Mouse (Mus musculus) cerebellum, postnatal 4 days (tissue): ENCODE results near the gene Plb1.

Experiments
- DNase-seq, 2 experiments: peaks; one replicate each; pipeline ENCODE4 v3.0.0; 2022; ENCODE audit warnings: low spot score in 2 of 2, mixed read lengths in 1 of 2

Plb1 gene

DNA sequence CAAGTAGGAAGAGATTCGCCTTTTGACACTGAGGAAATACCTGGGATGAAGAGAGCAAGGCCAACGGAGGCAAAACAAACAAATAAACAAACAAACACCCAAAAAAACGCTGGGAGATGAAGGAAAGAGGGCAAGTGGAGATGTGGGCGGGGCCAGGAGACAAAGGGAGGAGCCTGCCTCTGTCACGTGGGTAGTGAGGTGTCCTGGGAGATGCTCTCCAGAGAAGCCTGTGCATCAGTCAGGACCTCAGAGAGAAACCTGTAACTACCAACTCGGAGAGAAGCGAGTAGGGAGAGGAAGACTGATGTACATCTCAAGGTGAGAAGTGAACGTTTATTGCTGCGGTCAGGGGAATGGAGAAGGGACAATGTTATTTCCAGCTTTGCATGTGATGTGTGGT is at the start of gene Plb1:
TSS of gene Plb1 (plus strand) at position 235 of the 400 bp plus-strand sequence.
- no peak for DNase-seq

DNA sequence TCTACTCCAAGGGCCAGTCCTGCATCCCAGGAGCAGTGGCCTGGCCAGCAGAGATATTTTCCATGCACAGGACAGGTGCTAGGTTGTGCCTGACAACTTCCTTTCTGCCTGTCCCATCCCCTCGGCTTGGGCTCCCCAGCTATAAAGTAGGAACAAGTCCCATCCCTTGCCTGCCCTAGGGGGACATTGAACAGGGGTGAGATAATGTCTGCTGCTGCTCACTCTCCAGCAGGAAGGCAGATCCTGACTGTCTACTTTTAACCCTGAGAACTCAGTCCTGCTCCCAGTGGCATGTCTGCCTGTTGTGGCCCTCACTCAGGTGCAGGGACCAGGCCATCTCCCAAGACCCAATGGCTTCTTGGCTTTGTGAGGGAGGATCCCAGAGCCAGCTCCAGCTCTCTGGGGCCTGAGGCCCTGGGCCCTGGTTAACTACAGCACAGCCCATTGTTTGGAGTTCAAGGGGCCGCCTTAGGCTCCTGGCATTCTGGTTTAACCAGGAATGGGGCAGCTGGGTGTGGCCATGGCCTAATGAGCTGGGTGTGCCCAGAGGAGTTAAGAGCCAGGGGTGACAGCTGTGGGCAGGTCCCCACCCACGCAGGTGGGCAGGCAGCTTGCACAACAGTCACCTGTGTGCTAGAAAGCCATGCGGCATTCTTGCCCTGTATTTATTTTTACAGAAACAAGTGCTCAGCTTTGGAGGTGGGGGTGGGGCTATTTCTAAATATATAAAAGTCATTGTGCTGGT is 49.5 kb upstream of the Plb1 start:
- DNase-seq = no peak

- DNase-seq = no peak
Observed at GRCm38 (mm10) chr5:32187717-32188116, 44.8 kb upstream of the Plb1 start.

DNA sequence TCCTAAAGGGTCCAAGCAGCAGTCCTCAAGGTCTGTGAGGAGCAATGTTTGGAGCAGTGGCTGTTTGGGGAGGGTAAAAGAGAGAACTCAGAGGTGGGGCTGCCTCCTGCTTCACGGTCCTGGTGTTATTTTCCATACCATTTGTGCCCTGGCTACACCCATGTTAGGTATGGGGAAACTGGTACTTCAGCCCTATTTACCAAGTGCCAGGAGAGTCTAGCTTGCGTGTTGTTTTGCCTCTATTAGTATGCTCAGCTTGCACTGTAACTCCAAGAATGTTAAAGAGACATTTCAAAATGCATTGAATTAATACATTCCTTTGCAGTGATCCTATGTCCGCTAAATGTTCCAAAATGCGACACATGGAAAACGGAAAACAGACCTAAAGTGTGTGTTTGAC is 41.2 kb upstream of the Plb1 start:
- DNase-seq = no peak

DNA sequence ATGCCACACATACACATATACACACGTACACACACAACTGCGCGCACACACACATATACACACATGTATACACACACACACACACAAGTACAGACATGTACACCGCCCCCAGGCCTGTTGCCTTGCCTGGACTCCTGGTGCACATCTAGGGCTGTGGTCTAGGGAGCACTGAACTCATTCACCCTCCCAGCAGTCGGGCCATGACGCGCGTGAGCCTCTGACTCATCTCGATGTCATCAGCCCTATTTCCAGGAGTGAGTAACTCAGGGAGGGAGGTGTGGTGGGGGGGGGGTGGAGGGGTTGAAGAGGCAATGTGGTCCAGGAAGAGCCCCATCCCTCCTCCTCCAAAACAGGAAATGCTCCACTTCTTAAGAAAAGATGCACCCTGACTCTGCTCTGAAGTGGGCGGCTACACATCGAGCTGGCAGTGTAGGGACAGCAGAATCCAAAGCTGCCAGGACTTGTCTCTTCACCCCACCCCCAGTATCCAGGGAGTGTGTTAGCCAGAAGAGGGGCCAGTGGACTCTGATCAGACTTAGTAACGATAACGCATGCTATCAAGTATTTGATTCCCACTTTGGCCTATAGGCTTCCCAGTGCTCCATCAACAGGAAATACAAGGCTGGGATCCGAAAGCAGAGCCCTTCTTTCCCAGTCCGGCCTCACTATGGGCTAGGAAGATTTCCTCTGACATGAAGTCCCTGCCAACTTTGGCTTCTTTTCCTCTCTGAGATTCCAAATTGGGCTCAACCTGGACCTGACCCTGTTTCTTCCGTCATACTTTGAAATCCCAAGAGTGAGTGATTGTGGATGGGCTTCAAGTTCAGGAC is 40.3 kb upstream of the Plb1 start:
- no peak for DNase-seq

- DNase-seq = no peak
Observed at GRCm38 (mm10) chr5:32194236-32194635, 38.3 kb upstream of the Plb1 start.

DNA sequence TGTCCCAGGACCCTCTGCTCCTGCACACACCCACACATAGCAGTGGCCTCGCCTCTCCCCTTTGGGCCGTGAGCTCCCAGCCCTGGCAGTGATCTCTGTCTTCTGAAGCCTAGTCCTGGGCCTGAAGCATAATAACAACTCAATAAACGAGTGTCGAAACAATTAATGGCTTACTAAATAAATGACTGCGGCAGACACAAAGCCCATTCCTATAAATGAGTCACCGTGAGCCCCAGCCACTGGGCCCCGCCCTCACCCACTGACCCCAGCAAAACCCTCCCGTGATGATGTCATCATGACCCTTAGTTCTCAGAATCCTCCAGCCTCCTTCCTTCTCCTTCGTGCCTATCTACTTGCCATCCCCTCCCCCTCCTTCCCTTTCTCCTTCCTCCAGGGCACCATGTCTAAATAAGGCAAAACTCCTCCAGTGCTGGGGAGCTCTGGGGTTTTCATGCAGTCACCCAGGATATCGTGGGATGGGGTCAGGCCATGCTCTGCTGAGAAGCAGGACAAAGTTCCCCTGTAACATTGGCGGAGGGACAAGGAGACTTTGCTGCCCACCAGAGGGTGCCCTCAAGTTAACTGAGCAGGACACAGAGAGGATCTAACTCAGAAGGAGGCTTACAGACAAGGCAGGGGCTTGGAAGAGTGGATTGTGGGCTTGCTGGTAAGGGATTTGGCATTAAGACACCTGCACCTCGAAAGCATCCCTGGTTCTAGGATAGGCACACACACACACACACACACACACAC is 36.5 kb upstream of the Plb1 start:
- no peak for DNase-seq

- DNase-seq = peak; percentile 66 to 88
Observed at GRCm38 (mm10) chr5:32197698-32198097, 34.8 kb upstream of the Plb1 start.

- DNase-seq = no peak
Observed at GRCm38 (mm10) chr5:32199136-32199535, 33.4 kb upstream of the Plb1 start.

- no peak for DNase-seq
Observed at GRCm38 (mm10) chr5:32199594-32199993, 32.9 kb upstream of the Plb1 start.

- DNase-seq = no peak
Observed at GRCm38 (mm10) chr5:32204653-32205052, 27.9 kb upstream of the Plb1 start.

GRCm38 (mm10) chr5:32206726-32207125 is 25.8 kb upstream of the Plb1 start:
- no peak for DNase-seq

DNA sequence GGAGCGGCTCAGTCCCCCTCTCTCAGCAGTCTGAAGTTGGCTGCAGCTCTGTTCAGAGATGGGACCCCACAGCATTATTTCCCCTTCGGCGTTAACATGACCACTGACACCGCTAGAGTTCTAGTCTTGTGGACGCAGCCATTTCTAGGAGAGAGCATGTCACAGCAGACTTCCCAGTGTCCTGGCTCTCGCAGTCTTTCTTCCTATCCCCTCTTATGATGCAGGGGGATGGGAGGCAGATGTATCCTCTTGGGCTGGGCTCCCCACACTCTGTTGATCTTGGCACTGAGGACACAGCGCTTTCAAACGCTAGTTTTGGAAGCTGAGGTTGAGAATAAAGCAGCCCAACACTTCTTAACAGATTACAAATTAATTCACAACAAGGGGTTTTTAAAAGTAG is 24.0 kb upstream of the Plb1 start:
- no peak for DNase-seq

DNA sequence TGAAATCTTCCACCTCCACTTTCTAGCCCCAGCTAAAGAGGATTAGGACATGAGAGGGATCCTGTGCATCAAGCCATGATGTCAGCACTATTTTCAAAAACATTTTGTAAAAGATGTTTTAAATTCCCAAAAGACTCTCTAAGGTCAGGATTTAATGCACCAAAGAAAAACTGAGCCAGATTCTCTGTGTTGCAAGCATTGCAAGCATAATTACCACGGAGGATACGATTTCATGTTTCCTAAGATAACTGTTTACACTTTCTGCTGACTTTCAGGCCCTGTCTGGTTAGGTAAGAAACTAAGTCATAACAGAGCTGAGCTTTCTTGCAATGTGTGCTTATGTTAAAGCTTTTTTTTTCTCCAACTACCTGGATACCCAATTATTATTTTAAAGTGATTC is 21.5 kb upstream of the Plb1 start:
- no peak for DNase-seq

DNA sequence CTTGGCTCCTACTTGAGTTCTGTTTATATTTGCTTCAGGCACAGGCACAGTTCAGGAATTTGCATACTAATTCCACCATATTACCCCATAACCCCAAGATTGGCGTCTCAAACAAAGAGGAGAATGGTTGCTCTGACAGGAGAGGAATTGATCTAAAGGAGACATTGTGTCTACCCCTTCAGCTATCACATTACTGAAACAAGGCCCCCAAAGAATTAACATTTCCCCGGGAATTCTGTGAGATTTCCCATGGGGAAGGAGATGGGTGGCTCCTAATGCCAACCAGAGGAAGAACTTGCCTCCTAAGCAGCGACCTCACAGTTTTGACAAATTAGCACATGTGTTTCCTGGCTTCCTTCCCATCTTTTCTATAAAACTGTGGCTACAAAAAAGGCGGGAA is 18.8 kb upstream of the Plb1 start:
- no peak for DNase-seq

DNA sequence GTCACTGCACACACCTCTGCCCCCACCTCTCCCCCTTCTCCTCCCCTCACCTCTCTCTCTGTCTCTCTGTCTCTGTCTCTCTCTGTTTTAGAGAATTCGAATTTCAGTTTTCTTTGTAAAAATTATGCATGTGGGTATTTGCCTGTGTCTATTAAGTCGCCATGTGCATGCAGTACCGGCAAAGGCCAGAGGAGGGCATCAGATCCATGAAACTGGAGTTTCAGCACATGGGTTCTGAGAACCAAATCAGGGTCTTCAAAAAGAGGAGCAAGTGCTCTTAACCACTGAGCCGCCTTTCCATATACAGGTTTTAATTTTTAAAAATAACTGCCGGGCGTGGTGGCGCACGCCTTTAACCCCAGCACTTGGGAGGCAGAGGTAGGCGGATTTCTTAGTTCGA is 17.0 kb upstream of the Plb1 start:
- peak in 1 of 2 experiments; percentile 47 for DNase-seq

GRCm38 (mm10) chr5:32216465-32216864 is 16.0 kb upstream of the Plb1 start:
- DNase-seq = no peak

DNA sequence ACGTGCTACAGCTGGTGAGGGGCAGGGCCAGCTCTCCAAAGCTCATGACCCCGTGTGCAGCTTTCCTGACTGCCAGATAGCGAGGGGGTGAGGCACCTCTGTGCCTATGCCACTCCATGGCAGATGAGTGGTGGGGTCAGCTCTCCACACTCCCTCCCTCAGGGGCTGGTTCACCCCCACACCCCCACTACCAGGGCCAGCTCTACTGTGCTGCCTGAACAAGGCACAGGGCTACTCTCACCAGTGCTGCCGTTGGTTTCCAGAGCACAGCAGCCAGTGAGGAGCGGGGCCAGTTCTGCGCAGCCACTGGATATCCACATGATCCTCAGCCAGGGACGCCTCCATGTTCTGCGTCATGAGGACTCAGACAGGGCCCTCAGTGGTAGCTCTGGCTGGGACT is 15.0 kb upstream of the Plb1 start:
- no peak for DNase-seq

DNA sequence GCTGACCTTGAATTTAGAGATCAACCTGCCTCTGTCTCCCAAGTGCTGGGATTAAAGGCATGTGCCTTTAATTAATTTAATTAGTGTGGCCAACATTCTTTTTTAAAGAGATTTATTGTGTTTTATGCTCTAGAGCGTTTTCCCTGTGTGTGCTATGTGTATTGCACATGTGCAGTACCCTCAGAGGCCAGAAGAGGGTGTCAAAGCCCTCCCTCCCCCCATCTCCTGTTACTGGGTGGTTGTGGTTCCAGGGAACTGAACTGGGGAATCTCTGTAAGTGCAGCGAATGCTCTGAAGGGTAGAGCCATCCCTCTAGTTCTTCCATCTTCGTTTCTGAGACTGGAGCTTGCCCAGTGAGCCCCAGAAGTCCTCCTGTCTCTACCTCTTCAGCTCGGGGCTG is 2.1 kb upstream of the Plb1 start:
- DNase-seq = peak in 1 of 2 experiments; percentile 43

DNA sequence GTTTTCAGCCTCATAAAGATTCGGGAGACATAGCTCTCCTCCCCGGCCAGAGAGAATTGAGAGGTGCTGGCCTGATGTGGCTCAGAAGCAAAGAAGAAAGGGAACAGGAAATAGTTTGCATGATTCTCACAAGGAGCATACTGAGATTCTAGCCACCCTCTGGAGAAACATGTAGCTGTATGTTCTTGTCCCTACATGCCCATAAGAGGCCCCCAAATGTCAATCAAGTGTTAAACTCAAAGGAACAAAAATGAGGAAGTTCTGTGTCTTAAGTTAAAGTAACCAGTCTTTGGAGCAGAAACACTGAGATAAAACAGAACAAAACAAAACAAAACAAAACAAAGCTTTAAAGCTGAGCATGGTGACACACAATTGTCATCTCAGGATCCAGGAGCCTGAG is 6.8 kb downstream of the Plb1 start:
- no peak for DNase-seq

DNA sequence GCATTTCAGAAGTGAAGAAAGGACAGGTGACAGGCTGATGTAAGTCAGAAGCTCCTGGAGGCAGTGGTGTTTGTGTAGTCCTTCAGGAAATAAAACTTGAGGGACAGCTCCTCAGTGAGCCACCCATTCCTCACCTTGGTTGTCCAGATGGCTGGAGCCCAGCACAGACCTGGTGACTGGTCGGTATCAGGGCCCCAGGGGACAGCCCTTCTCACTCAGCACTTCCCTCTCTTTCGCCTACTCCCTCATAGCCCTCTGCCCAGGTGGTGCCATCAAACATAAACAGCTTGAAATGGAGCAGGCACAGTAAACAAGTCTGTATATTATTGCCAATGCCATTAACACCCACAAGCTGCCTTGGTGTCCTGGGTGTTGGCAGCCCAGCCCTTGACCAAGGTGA is 8.2 kb downstream of the Plb1 start:
- no peak for DNase-seq

DNA sequence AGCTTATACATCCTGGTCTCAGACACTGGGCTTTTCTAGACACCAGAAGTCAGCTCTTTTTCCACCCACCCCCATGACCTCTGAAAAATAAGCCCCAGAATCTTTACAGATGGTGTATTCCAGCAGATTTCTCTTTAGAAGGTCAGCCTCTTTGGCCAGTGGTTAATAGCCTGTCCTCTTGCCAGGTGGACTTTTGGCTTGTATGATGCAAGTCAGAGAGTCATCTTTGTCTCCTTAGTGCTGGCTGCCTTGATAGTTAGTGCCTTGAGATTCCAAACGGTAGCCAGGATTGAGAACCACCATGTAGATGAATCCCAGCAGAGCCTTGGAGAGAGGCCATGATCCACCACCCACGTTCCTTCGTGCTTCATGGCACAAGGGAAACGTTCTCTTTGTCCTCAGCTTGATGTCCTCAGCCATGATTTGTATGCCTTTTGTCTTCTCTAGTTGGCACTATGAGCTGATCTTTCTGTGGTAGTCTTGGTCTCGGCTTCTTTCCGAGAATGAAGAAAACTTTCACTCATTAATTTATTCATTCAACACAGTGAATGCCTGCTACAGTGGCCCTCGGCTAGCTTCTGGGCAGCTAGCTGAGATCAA is 10.9 kb downstream of the Plb1 start:
- DNase-seq = peak in 1 of 2 experiments; percentile 6
